Mouse (Mus musculus) bone marrow, adult 2 months (tissue): ENCODE results near the gene Nkx1-2.

Source experiments
- CTCF ChIP-seq: fragments of 200-500 bp; IDR thresholded peaks from 2 replicates; pipeline ENCODE4 v1.5.1; 2011; ENCODE audit warnings: low read length, control low read depth; ENCODE audit not compliant: control insufficient read depth, insufficient read depth
- POLR2A ChIP-seq: fragments of 200-500 bp; IDR thresholded peaks from 2 replicates; pipeline ENCODE4 v1.6.1; 2011; ENCODE audit warnings: low read depth, mild to moderate bottlenecking, control low read depth, low read length, borderline replicate concordance; ENCODE audit not compliant: control insufficient read depth

DNA sequence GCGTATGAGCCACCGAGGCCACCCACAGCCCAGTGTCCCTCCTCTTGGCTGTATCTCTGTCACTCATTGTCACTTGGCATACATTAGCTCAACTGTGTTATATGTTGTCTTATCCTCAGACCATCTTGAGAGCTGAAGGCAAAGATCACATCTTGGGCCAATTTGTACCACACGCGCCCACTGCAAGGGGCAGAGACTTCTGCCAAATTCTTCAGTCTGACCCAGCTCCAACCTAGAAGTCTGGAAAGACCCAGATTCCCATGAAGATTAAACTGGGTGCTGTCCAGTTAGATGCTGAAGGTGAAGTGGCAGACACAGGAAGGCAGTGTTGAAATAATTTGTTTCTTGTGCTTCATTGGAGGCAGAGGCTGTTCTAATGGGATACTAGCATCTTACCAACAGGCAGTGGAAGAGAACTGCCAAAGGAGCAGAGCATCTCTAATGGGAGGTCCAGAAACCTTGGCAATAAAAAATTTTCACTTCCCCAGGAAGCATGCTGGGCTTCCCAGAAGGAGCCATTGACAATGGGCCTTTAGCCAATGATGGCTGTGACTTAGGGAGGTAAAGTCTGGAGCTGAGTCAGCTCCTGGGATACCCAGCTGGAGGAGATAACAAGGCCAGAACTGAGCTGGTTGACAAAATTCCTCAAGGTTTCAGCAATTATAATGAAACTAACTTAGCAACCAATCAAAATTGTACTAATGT, 9.0 kb upstream of the Nkx1-2 start:
- TF ChIP-seq POLR2A (no peak), CTCF (no peak)
